ENCODE assay signal across 9 mouse cellular contexts in genomic region chr1:153556896-153557295, GRCm38 (mm10). TPM values are rescaled to one million over a fixed set of nuclear protein-coding genes. Genes with fewer than 3 reads are reported as not detected.
DNase-seq lines count a peak whose midpoint lies in the region; ATAC-seq lines count a peak whose summit lies in the region.
"Had no signal": no experiment of that assay in that cellular context is flagged by ENCODE, and none has a peak within 500 bp of the region (broad histone marks: within the 10 kb centered on the region; RNA-seq: fewer than 3 reads in every experiment).

No protein-coding gene starts in this region.

- H3K4me1 ChIP-seq in heart, embryonic 11.5 days (ENCODE audit: control insufficient read depth, insufficient read depth, low read length), result no peaks in the 10 kb centered on the region
- H3K4me1 ChIP-seq: heart, embryonic 15.5 days had no signal

- 9% methylated on average over 2 of the region's 2 CpGs for WGBS in heart, embryonic 11.5 days (ENCODE audit: insufficient replicate concordance)

- no peak overlapping the region for H3K4me2 ChIP-seq in heart, embryonic 11.5 days
- H3K4me2 ChIP-seq: heart, embryonic 15.5 days had no signal

- H3K36me3 ChIP-seq in heart, embryonic 11.5 days (ENCODE audit: control insufficient read depth, insufficient read depth, low read length), result no peaks in the 10 kb centered on the region
- H3K36me3 ChIP-seq: heart, embryonic 15.5 days had no signal

- peak; percentile 38 to 72 for DNase-seq in heart, adult 18-20 months
- peak; percentile 54 for DNase-seq in R1 (ENCODE audit: low read depth, low spot score)
- DNase-seq in embryo, embryonic 11 days, result peak; percentile 83
- DNase-seq in layer of hippocampus, adult 18-20 months (ENCODE audit: low spot score in 2 of 2), result peak; percentile 13 to 81
- DNase-seq in mesoderm, embryonic 11.5 days (ENCODE audit: low read depth, low spot score), result peak; percentile 71
- DNase-seq in thymus, postnatal 14 days, result peak; percentile 38

- no peak overlapping the region for H3K4me3 ChIP-seq in heart, embryonic 11.5 days (ENCODE audit: low read depth, low read length)
- H3K4me3 ChIP-seq: heart, embryonic 15.5 days had no signal

- H3K27me3 ChIP-seq in heart, embryonic 11.5 days (ENCODE audit: control insufficient read depth, insufficient read depth, low read length), result peaks cover 4% of the 10 kb centered on the region; the same call in 1 of the 2 replicates
- H3K27me3 ChIP-seq: heart, embryonic 15.5 days had no signal

- H3K9ac ChIP-seq in heart, embryonic 11.5 days (ENCODE audit: low read depth, low read length), result no peak overlapping the region
- H3K9ac ChIP-seq: heart, embryonic 15.5 days had no signal

- H3K27ac ChIP-seq in heart, embryonic 11.5 days (ENCODE audit: low read depth, low read length), result no peak overlapping the region
- H3K27ac ChIP-seq: heart, embryonic 15.5 days had no signal

- ATAC-seq in heart, embryonic 11.5 days (replicated peaks; ENCODE audit: insufficient number of reproducible peaks, low FRiP score, low TSS enrichment), result no peak
- peak; percentile 32 to 59; a peak in 2 of 4 replicates for ATAC-seq in hematopoietic stem cell, adult 5-6 weeks (replicated peaks in 1 of 2; ENCODE audit: insufficient read depth in 1 of 2, low FRiP score in 2 of 2, low TSS enrichment in 1 of 2, low read depth in 1 of 2, poor library complexity in 2 of 2, severe bottlenecking in 2 of 2)

- no peaks in the 10 kb centered on the region for H3K9me3 ChIP-seq in heart, embryonic 11.5 days (replicated peaks; ENCODE audit: control insufficient read depth, low read length)
- H3K9me3 ChIP-seq: heart, embryonic 15.5 days had no signal

RNA-seq across cellular contexts. Expression of gene Npl, which starts 7.1 kb away (rescaled TPM):
- 1 to 10 TPM; 1.6 to 2.2 TPM for total RNA-seq in heart, adult 18-20 months (2021)
- polyA plus RNA-seq in heart, embryonic 11.5 days (2014; fragmentation: Nextera tagmentation; extraction: Ambion mirVana), result 6.3 and 7.2 TPM in 2 replicates
- 17.2 and 26.1 TPM in 2 replicates for total RNA-seq in hematopoietic stem cell, adult 5-6 weeks (2017)
- total RNA-seq in layer of hippocampus, adult 18-20 months (2021), result 1 to 10 TPM; 3.4 to 4.8 TPM
